Mouse (Mus musculus): Measurements from ENCODE around the gene Clec2g.
"Not testable (repeated sequence)": the region's sequence is repeated elsewhere in the genome, so short reads cannot be mapped to it uniquely, and the experiment has no call there.

- not testable (repeated sequence) for TF ChIP-seq CTCF (IDR thresholded peaks at IDR 0.05; ENCODE audit: extremely low read depth, insufficient read depth, insufficient read length, insufficient replicate concordance); POLR2A (IDR thresholded peaks at IDR 0.05; ENCODE audit: low read depth, low read length)
Observed at GRCm38 (mm10) chr6:128962108-128962507, 27.9 kb downstream of the Clec2g start.

All from spleen, adult 2 months (tissue).